Mouse (Mus musculus): ENCODE data around the gene Tmem41b.

DNA sequence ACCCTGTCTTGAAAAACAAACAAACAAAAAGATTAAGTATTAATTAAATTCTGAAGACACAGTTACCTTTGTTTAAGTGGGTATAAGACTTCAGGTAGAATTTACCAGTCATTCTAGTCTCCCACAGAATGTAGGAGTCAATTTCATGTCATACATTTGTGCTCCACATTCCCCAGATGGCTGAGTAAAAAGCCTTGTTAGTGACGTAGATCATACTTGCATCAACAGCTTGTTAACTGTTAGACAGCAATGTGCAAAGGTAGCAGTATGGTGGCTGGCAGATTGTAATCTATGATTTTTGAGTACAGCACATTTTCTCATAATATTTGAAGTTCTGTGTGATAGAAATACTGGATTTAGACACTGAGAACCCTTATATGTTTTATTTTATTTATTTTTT, 42.1 kb upstream of the Tmem41b start:
- TF ChIP-seq CTCF (conservative IDR thresholded peaks at IDR 0.05; ENCODE audit: insufficient read depth, insufficient read length, low read depth, low read length) (no peak), POLR2A (IDR thresholded peaks at IDR 0.05; ENCODE audit: low read depth, low read length) (no peak)

All from kidney, adult 2 months (tissue).